Mouse (Mus musculus) heart, embryonic 10.5 days (tissue): ENCODE measurements around the gene Trim50. TPM values are rescaled to one million over a fixed set of nuclear protein-coding genes. Genes with fewer than 3 reads are reported as not detected.
"Not testable (repeated sequence)": the region's sequence is repeated elsewhere in the genome, so short reads cannot be mapped to it uniquely, and the experiment has no call there.

Experiments used
- DNase-seq: peaks from one replicate; pipeline ENCODE4 v3.0.0-alpha.2; 2017; ENCODE audit warnings: low spot score
- H3K27ac ChIP-seq: fragments of 300-500 bp; sonication (generic); 2 replicates; pipeline ENCODE4 v1.5.1; 2016; ENCODE audit warnings: mild to moderate bottlenecking
- H3K27me3 ChIP-seq: fragments of 300-500 bp; sonication (generic); 2 replicates; pipeline ENCODE4 v1.6.1; 2016; ENCODE audit warnings: mild to moderate bottlenecking; ENCODE audit not compliant: poor library complexity, insufficient read depth, severe bottlenecking
- H3K36me3 ChIP-seq: fragments of 300-500 bp; sonication (generic); 2 replicates; pipeline ENCODE4 v1.6.1; 2016; ENCODE audit warnings: mild to moderate bottlenecking, moderate library complexity
- H3K4me1 ChIP-seq: fragments of 300-500 bp; sonication (generic); 2 replicates; pipeline ENCODE4 v1.6.1; 2016; ENCODE audit warnings: mild to moderate bottlenecking
- H3K4me3 ChIP-seq: fragments of 300-500 bp; sonication (generic); 2 replicates; pipeline ENCODE4 v1.5.1; 2016; ENCODE audit warnings: mild to moderate bottlenecking, moderate library complexity
- H3K9me3 ChIP-seq: fragments of 300-500 bp; sonication (generic); 2 replicates; pipeline ENCODE4 v1.6.1; 2016; ENCODE audit warnings: mild to moderate bottlenecking, moderate library complexity
- WGBS: fragments of 180-500 bp; shearing (Covaris S2); methylation state at CpG from one replicate; pipeline ENCODE4 v1.1.7; 2016; 5-methylcytosine and 5-hydroxymethylcytosine counted together
- polyA plus RNA-seq: library from polyadenylated mRNA; unstranded; fragments of >200 nt; fragmentation: Nextera tagmentation; extraction: Ambion mirVana; gene quantifications from 2 replicates; pipeline ENCODE4 v1.2.1, GENCODE M21; 2016

Gene Trim50
- polyA plus RNA-seq, 1 experiment from 2014 or later, result not detected

- Histone ChIP-seq H3K36me3 (no peaks in the 10 kb centered on the region), H3K9me3 (peaks cover 9% of the 10 kb centered on the region), H3K27me3 (peaks cover 34% of the 10 kb centered on the region), H3K4me1 (0 out of 2 replicates have a peak, but pooled peaks cover 3% of the 10 kb centered on the region), H3K4me3 (no peak within 1 kb of the TSS), H3K27ac (no peak within 1 kb of the TSS)
- 88% methylated on average over 35 of the region's 35 CpGs for WGBS
- no peak for DNase-seq
Measured at GRCm38 (mm10) chr5:135349862-135350261, 3.2 kb upstream of the Trim50 start, which contains the start of gene Fkbp6. Fkbp6 (minus strand) TSS chr5:135350044.

DNA sequence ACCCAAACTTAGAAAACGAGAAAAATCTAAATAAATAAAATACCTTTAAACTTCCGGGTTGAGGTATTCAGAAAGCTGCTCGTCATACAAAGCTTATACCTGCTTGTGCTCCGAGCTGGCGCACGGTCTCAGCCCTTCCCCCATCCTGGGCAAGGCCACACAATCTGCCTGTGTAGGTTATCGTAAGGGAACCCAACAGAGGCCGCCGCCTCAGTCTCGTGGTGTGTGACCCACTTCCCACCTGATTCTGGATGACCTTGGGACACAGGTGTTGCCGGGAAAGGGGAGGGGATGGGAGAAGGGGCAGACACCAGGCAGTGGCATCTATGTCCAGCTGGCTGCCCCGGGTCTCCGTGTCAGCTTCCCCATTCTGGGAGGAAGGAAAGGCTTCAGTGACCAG is 1.5 kb upstream of the Trim50 start:
- Histone ChIP-seq H3K27ac (no peak overlapping the region), H3K27me3 (peaks cover 26% of the 10 kb centered on the region), H3K9me3 (peaks cover 9% of the 10 kb centered on the region), H3K36me3 (no peaks in the 10 kb centered on the region), H3K4me3 (no peak overlapping the region), H3K4me1 (0 out of 2 replicates have a peak, but pooled peaks cover 3% of the 10 kb centered on the region)
- 85% methylated on average over 13 of the region's 13 CpGs for WGBS
- no peak for DNase-seq

DNA sequence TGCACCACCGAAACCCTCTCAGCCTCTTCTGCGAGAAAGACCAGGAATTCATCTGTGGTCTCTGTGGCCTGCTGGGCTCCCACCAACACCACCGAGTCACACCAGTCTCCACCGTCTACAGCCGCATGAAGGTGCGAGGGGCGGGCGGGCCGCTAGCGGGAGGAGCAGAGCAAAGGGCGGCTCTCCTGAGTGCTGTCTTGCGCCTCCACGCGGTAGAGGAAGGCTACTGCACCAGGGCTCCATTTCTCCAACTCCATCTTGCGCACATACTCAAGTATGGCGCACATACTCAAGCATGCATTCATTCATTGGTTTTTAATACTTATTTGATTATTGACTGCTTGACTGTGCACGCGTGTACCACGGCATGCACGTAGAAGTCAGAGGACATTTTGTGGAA is 469 bp downstream of the Trim50 start:
- 16% methylated on average over 20 of the region's 20 CpGs for WGBS
- DNase-seq, result no peak
- H3K27ac ChIP-seq, result no peak overlapping the region
- H3K27me3 ChIP-seq, result peaks cover 28% of the 10 kb centered on the region
- no peaks in the 10 kb centered on the region for H3K36me3 ChIP-seq
- H3K4me1 ChIP-seq, result 0 out of 2 replicates have a peak, but pooled peaks cover 3% of the 10 kb centered on the region
- H3K9me3 ChIP-seq, result peaks cover 12% of the 10 kb centered on the region
- 0 out of 2 replicates have a peak overlapping the region, but pooled peaks have one; percentile 19 for H3K4me3 ChIP-seq

DNA sequence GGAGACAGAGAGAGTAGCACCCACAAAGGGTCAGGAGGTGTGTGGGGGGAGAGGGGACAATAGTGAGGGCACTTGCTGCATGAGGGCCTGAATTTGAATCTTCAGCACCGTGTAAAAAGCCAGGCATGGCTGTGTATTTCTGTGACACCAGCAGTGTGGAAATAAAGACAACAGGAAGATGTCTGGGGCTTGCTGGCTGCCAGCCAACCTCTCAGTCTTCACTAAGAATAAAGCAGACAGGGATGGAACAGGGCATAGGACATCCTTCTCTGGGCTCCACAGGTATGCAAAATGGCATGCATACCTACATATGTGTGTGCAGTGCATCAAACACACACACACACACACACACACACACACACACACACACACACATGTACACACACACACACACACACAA is 3.0 kb downstream of the Trim50 start:
- Histone ChIP-seq H3K4me1 (0 out of 2 replicates have a peak, but pooled peaks cover 3% of the 10 kb centered on the region), H3K27ac (no peak overlapping the region), H3K27me3 (peaks cover 31% of the 10 kb centered on the region), H3K4me3 (no peak overlapping the region), H3K36me3 (no peaks in the 10 kb centered on the region), H3K9me3 (peaks cover 3% of the 10 kb centered on the region; the same call in 1 of the 2 replicates)
- no peak for DNase-seq
- WGBS, result 56% methylated on average over 1 of the region's 1 CpGs

GRCm38 (mm10) chr5:135357556-135357955 is 4.5 kb downstream of the Trim50 start:
- Histone ChIP-seq H3K27ac (no peak overlapping the region), H3K9me3 (peaks cover 3% of the 10 kb centered on the region; the same call in 1 of the 2 replicates), H3K4me1 (0 out of 2 replicates have a peak, but pooled peaks cover 3% of the 10 kb centered on the region), H3K36me3 (no peaks in the 10 kb centered on the region), H3K4me3 (no peak overlapping the region), H3K27me3 (peaks cover 24% of the 10 kb centered on the region)
- WGBS, result 81% methylated on average over 2 of the region's 2 CpGs
- DNase-seq, result no peak

DNA sequence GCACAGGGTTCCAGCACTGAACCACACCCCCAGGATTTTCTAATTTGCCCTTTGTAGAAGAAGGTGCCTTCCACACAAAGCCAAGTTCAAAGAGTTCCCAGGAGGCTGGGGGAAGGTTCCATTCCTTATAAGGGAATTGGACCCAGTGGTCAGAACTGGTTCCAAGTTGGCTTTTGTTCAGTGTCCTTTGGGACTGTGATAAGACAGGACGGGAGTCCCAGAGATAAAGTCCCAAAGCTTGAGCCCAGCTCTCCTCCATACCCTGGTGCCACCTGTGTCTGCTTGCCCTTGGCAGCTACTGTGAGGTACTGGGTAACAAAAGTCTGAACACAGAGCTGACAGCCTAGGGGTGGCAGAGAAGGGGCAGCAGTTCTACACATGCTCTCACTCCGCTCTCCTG is 6.7 kb downstream of the Trim50 start:
- H3K9me3 ChIP-seq, result peaks cover 3% of the 10 kb centered on the region; the same call in 1 of the 2 replicates
- WGBS, result 76% methylated on average over 2 of the region's 2 CpGs
- H3K27me3 ChIP-seq, result peaks cover 12% of the 10 kb centered on the region; the same call in 1 of the 2 replicates
- no peak for DNase-seq
- H3K36me3 ChIP-seq, result no peaks in the 10 kb centered on the region
- no peak overlapping the region for H3K4me3 ChIP-seq
- H3K4me1 ChIP-seq, result no peaks in the 10 kb centered on the region
- no peak overlapping the region for H3K27ac ChIP-seq

GRCm38 (mm10) chr5:135362572-135362971 is 9.5 kb downstream of the Trim50 start:
- Histone ChIP-seq H3K27me3 (peaks cover 27% of the 10 kb centered on the region), H3K36me3 (no peaks in the 10 kb centered on the region), H3K4me3 (no peak overlapping the region), H3K27ac (no peak overlapping the region), H3K4me1 (no peaks in the 10 kb centered on the region), H3K9me3 (peaks cover 1% of the 10 kb centered on the region; the same call in 1 of the 2 replicates)
- 85% methylated on average over 3 of the region's 3 CpGs for WGBS
- no peak for DNase-seq

DNA sequence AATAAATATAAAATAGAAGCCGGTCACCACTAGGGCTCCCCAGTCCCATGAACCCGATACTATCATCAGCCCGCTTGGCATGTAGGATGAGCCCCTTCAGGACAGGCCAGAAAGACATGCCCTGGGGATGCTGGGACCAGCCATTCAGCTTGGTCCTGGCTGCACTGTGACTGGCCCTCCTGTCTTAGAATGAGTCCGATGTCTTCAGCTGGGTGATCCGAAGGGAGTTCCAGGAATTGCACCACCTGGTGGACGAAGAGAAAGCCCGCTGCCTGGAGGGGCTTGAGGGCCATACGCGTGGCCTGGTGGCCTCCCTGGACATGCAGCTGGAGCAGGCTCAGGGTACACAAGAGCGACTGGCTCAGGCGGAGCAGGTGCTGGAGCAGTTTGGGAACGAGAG is 10.4 kb downstream of the Trim50 start:
- peak; percentile 83 for DNase-seq
- no peaks in the 10 kb centered on the region for H3K9me3 ChIP-seq
- H3K27me3 ChIP-seq, result peaks cover 25% of the 10 kb centered on the region
- no peak overlapping the region for H3K27ac ChIP-seq
- H3K36me3 ChIP-seq, result no peaks in the 10 kb centered on the region
- H3K4me1 ChIP-seq, result no peaks in the 10 kb centered on the region
- no peak overlapping the region for H3K4me3 ChIP-seq
- 26% methylated on average over 12 of the region's 12 CpGs for WGBS

DNA sequence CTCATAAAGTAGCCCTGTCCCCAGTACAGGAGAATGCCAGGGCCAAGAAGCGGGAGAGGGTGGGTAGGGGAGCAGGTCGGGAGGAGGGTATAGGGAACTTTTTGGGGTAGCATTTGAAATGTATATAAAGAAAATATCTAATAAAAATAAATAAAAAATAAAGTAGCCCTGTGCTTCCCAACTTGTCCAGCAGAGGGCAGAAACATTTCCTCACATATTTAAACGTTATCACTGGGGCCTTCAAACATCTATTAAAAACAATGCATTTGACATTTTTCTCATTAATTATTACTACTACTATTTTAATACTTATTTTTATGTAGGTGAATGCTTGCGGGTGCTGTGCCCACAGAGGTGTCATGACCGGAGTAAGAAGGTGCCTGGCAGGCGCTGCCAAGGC is 14.7 kb downstream of the Trim50 start:
- Histone ChIP-seq H3K36me3 (peaks cover 16% of the 10 kb centered on the region), H3K27ac (no peak overlapping the region), H3K4me3 (no peak overlapping the region), H3K4me1 (peaks cover 17% of the 10 kb centered on the region), H3K27me3 (peaks cover 22% of the 10 kb centered on the region), H3K9me3 (no peaks in the 10 kb centered on the region)
- 54% methylated on average over 6 of the region's 6 CpGs for WGBS
- no peak for DNase-seq

DNA sequence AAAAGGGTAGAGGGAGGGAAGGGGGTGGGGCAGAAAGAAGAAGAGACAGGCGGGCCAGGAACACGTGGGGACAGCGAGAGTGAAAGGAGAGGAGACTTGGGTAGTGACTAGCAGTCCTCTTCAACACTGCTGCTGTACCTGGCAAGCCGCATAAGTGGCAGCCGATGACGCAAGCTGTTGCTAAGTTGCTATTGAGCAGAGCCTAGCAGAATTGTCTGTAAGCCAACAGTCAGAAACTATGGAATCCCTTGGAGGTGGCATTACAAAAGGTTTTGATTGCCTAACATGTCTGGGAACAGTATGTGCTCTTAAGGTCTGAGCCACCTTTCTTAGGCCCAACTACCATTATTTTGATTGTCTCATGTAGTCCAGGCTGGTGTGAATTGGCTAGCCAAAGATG is 15.2 kb downstream of the Trim50 start:
- peaks cover 22% of the 10 kb centered on the region for H3K27me3 ChIP-seq
- H3K27ac ChIP-seq, result no peak overlapping the region
- H3K4me3 ChIP-seq, result no peak overlapping the region
- DNase-seq, result no peak
- H3K9me3 ChIP-seq, result no peaks in the 10 kb centered on the region
- H3K36me3 ChIP-seq, result peaks cover 20% of the 10 kb centered on the region
- 79% methylated on average over 6 of the region's 6 CpGs for WGBS
- peaks cover 17% of the 10 kb centered on the region for H3K4me1 ChIP-seq

GRCm38 (mm10) chr5:135369196-135369595 is 16.1 kb downstream of the Trim50 start:
- peaks cover 29% of the 10 kb centered on the region for H3K36me3 ChIP-seq
- 55% methylated on average over 9 of the region's 9 CpGs for WGBS
- H3K27me3 ChIP-seq, result peaks cover 20% of the 10 kb centered on the region
- DNase-seq, H3K9me3 ChIP-seq: not testable (repeated sequence)
- H3K4me1 ChIP-seq, result peaks cover 17% of the 10 kb centered on the region
- peak overlapping the region; percentile 89; the same call in 1 of the 2 replicates for H3K27ac ChIP-seq
- H3K4me3 ChIP-seq, result peak overlapping the region; percentile 97

DNA sequence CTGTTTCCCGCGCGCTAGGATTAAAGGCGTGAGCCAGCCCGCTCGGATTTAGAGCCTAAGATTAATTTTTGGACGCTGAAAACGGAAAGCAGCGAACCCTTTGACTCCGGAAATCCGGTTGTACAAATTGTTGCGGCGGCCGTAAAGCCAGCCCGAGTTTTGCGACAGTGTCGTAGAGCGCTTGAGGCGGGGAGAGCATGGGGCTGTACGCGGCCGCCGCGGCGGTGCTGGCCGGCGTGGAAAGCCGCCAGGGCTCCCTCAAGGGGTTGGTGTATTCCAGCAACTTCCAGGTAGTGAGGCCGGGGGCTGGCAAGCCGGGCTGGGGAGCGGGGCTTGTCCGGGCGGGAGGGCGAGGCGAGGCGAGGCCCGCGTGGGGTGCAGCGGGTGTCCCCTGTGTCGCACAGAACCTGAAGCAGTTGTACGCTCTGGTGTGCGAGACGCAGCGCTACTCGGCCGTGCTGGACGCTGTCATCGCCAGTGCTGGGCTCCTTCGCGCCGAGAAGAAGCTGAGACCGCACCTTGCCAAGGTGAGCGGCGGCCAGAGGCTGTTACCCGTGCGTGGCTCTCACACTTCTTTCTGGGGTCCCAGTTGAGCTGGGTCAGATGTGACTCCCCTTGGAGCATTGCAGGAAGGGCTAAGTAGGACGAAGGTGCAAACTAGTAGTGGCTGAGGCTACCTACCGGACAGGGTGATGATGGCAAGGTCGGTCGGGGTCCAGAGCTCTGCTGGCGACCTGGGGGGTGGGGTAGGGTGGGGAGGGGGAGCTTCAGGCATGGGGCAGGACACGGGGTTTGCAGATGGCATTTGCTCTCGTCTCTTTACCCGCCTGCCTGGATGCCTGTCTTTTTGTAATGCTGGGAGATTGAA is 16.9 kb downstream of the Trim50 start, which contains the start of gene Nsun5:
Nsun5 (plus strand) TSS at position 167 of the 868 bp plus-strand sequence.
- under 1% methylated on average over 64 of the region's 64 CpGs for WGBS
- DNase-seq, result peak; percentile 95
- Histone ChIP-seq H3K4me3 (peak within 1 kb of the TSS; percentile 97), H3K27ac (peak within 1 kb of the TSS; percentile 89), H3K9me3 (no peaks in the 10 kb centered on the region), H3K36me3 (peaks cover 37% of the 10 kb centered on the region), H3K4me1 (peaks cover 17% of the 10 kb centered on the region), H3K27me3 (peaks cover 12% of the 10 kb centered on the region)

DNA sequence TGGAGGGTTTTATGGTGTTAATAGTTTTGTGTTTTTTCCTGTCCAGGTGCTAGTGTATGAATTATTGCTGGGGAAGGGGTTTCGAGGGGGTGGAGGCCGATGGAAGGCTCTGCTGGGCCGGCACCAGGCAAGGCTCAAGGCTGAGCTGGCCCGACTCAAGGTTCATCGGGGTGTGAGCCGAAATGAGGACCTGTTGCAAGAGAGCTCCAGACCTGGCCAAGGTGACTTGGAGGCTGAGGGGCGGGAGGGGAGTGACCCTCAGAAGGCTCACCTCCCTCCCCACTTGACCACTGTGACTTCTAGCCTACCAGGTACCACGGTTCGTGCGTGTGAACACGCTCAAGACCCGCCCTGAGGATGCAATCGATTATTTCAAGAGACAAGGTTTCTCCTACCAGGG is 18.1 kb downstream of the Trim50 start:
- Histone ChIP-seq H3K4me1 (peaks cover 17% of the 10 kb centered on the region), H3K9me3 (no peaks in the 10 kb centered on the region), H3K27me3 (peaks cover 9% of the 10 kb centered on the region), H3K36me3 (peaks cover 49% of the 10 kb centered on the region), H3K4me3 (no peak overlapping the region), H3K27ac (no peak overlapping the region)
- WGBS, result 94% methylated on average over 13 of the region's 13 CpGs
- DNase-seq, result no peak
